14 mouse cellular contexts compared by ENCODE assay signal in the genomic region with DNA sequence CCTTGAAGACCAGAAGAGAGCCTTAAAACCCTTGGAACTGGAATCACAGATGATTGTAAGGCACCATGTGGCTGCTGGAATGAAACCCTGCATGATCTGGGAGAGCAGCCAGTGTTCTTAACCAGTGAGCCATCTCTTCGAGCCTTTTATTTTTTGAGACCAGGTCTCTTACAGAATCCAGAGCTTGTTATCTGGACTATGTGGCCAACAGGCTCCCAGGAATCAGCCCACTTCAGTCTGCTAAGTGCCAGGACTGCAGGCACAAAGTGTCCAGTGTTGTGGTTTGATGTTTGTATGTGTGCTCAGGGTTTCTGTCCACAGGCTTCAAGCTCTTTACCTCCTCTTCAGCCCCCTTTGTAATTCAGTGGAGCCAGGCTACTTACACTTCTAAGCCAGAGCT. TPM values are rescaled to one million over a fixed set of nuclear protein-coding genes. Genes with fewer than 3 reads are reported as not detected.
DNase-seq lines count a peak whose midpoint lies in the region; ATAC-seq and TF ChIP-seq lines count a peak whose summit lies in the region.
"Had no signal": no experiment of that assay in that cellular context is flagged by ENCODE, and none has a peak within 500 bp of the region (broad histone marks: within the 10 kb centered on the region; RNA-seq: fewer than 3 reads in every experiment).

No protein-coding gene starts in this region.

- no peak overlapping the region for H3K9ac ChIP-seq in heart, embryonic 11.5 days (ENCODE audit: low read depth, low read length)
- no peak overlapping the region for H3K9ac ChIP-seq in lung, postnatal 0 days (replicated peaks; ENCODE audit: low read depth)
- H3K9ac ChIP-seq in liver, embryonic 11.5 days (ENCODE audit: low read depth, low read length), result no peak overlapping the region
- H3K9ac ChIP-seq: hindbrain, embryonic 13.5 days; stomach, embryonic 15.5 days had no signal

- no peak for ATAC-seq in heart, embryonic 11.5 days (replicated peaks; ENCODE audit: insufficient number of reproducible peaks, low FRiP score, low TSS enrichment)
- ATAC-seq in lung, postnatal 0 days, result peak; percentile 95
- no peak for ATAC-seq in liver, embryonic 11.5 days (replicated peaks; ENCODE audit: low FRiP score)
- ATAC-seq: Patski had no signal

- H3K4me2 ChIP-seq in heart, embryonic 11.5 days, result no peak overlapping the region
- H3K4me2 ChIP-seq in lung, postnatal 0 days (replicated peaks; ENCODE audit: low read depth, low read length), result no peak overlapping the region
- no peak overlapping the region for H3K4me2 ChIP-seq in liver, embryonic 11.5 days
- H3K4me2 ChIP-seq: hindbrain, embryonic 13.5 days; stomach, embryonic 15.5 days had no signal

- H3K27ac ChIP-seq in heart, embryonic 10.5 days, result no peak overlapping the region
- peak overlapping the region; percentile 24 for H3K27ac ChIP-seq in heart, embryonic 11.5 days (ENCODE audit: low read depth, low read length)
- H3K27ac ChIP-seq in lung, postnatal 0 days (ENCODE audit: low read length), result peak overlapping the region; percentile 62
- no peak overlapping the region for H3K27ac ChIP-seq in liver, embryonic 11.5 days (ENCODE audit: low read depth, low read length)
- H3K27ac ChIP-seq: hindbrain, embryonic 13.5 days; stomach, embryonic 15.5 days had no signal

- H3K36me3 ChIP-seq in heart, embryonic 10.5 days, result peaks cover 81% of the 10 kb centered on the region
- H3K36me3 ChIP-seq in heart, embryonic 11.5 days (ENCODE audit: control insufficient read depth, insufficient read depth, low read length), result peaks cover 11% of the 10 kb centered on the region
- H3K36me3 ChIP-seq in lung, postnatal 0 days (ENCODE audit: insufficient read depth, low read length), result peaks cover 23% of the 10 kb centered on the region; the same call in 1 of the 2 replicates
- peaks cover 8% of the 10 kb centered on the region; the same call in 1 of the 2 replicates for H3K36me3 ChIP-seq in liver, embryonic 11.5 days (ENCODE audit: control insufficient read depth, insufficient read depth, low read length)

- no peak overlapping the region for H3K4me3 ChIP-seq in heart, embryonic 10.5 days
- H3K4me3 ChIP-seq in heart, embryonic 11.5 days (ENCODE audit: low read depth, low read length), result no peak overlapping the region
- H3K4me3 ChIP-seq in lung, postnatal 0 days (ENCODE audit: low read depth, low read length), result no peak overlapping the region
- no peak overlapping the region for H3K4me3 ChIP-seq in liver, embryonic 11.5 days (ENCODE audit: low read depth, low read length)
- H3K4me3 ChIP-seq: hindbrain, embryonic 13.5 days; stomach, embryonic 15.5 days had no signal

- no peak for TF ChIP-seq CTCF in lung, postnatal 0 days (IDR thresholded peaks at IDR 0.05)

- peaks cover 4% of the 10 kb centered on the region; the same call in 1 of the 2 replicates for H3K4me1 ChIP-seq in heart, embryonic 10.5 days
- H3K4me1 ChIP-seq in heart, embryonic 11.5 days (ENCODE audit: control insufficient read depth, insufficient read depth, low read length), result 0 out of 2 replicates have a peak, but pooled peaks cover 3% of the 10 kb centered on the region
- H3K4me1 ChIP-seq in lung, postnatal 0 days (ENCODE audit: insufficient read depth, low read depth, low read length), result no peaks in the 10 kb centered on the region
- H3K4me1 ChIP-seq in liver, embryonic 11.5 days (replicated peaks; ENCODE audit: control insufficient read depth, insufficient read depth, low read length), result no peaks in the 10 kb centered on the region
- H3K4me1 ChIP-seq: hindbrain, embryonic 13.5 days; stomach, embryonic 15.5 days had no signal

- DNase-seq in heart, adult 11 months, result peak; percentile 96
- no peak for DNase-seq in heart, embryonic 10.5 days (ENCODE audit: low spot score)
- peak; percentile 52 for DNase-seq in cerebellum, adult 11-12 months
- DNase-seq in lung, postnatal 0 days (ENCODE audit: low spot score), result peak; percentile 78
- no peak for DNase-seq in liver, embryonic 11.5 days (ENCODE audit: low spot score)
- no peak for DNase-seq in B cell, adult 2 months
- no peak for DNase-seq in spleen, postnatal 4 days (ENCODE audit: low spot score in 2 of 2)
- DNase-seq: adrenal gland, postnatal 25 days; kidney, postnatal 36 days; right cerebral cortex, adult 18-20 months had no signal

- TF ChIP-seq EP300 in lung, postnatal 0 days (IDR thresholded peaks at IDR 0.05), result peak; percentile 67

- no peaks in the 10 kb centered on the region for H3K9me3 ChIP-seq in heart, embryonic 10.5 days
- no peaks in the 10 kb centered on the region for H3K9me3 ChIP-seq in heart, embryonic 11.5 days (replicated peaks; ENCODE audit: control insufficient read depth, low read length)
- H3K9me3 ChIP-seq in lung, postnatal 0 days (ENCODE audit: low read length), result no peaks in the 10 kb centered on the region
- H3K9me3 ChIP-seq in liver, embryonic 11.5 days (ENCODE audit: control insufficient read depth, low read length), result no peaks in the 10 kb centered on the region
- H3K9me3 ChIP-seq: hindbrain, embryonic 13.5 days; stomach, embryonic 15.5 days had no signal

- no peaks in the 10 kb centered on the region for H3K27me3 ChIP-seq in heart, embryonic 10.5 days (ENCODE audit: insufficient read depth, poor library complexity, severe bottlenecking)
- H3K27me3 ChIP-seq in heart, embryonic 11.5 days (ENCODE audit: control insufficient read depth, insufficient read depth, low read length), result no peaks in the 10 kb centered on the region
- H3K27me3 ChIP-seq in lung, postnatal 0 days (replicated peaks; ENCODE audit: insufficient read depth, low read length), result no peaks in the 10 kb centered on the region
- no peaks in the 10 kb centered on the region for H3K27me3 ChIP-seq in liver, embryonic 11.5 days (replicated peaks; ENCODE audit: control insufficient read depth, insufficient read depth, low read length)
- H3K27me3 ChIP-seq: hindbrain, embryonic 13.5 days; Patski; stomach, embryonic 15.5 days had no signal

- WGBS in heart, embryonic 10.5 days, result 51% methylated on average over 1 of the region's 1 CpGs
- WGBS in heart, embryonic 11.5 days (ENCODE audit: insufficient replicate concordance), result 39% methylated on average over 1 of the region's 1 CpGs
- WGBS in lung, postnatal 0 days, result 50% methylated on average over 1 of the region's 1 CpGs
- 78% methylated on average over 1 of the region's 1 CpGs for WGBS in liver, embryonic 11.5 days

RNA-seq across cellular contexts. Expression of a gene that starts 34.0 kb away (rescaled TPM):
- 45.6 and 48.5 TPM in 2 replicates for polyA plus RNA-seq in heart, embryonic 10.5 days (2016; fragmentation: Nextera tagmentation; extraction: Ambion mirVana)
- 37.8 and 40.1 TPM in 2 replicates for polyA plus RNA-seq in heart, embryonic 11.5 days (2014; fragmentation: Nextera tagmentation; extraction: Ambion mirVana)
- 19.8 and 21.2 TPM in 2 replicates for polyA plus RNA-seq in lung, postnatal 0 days (2015; fragmentation: Nextera tagmentation; extraction: Ambion mirVana)
- 49.2 and 61.3 TPM in 2 replicates for polyA plus RNA-seq in liver, embryonic 11.5 days (2014; fragmentation: Nextera tagmentation; extraction: Ambion mirVana)

Comparison
In these comparisons a context has a peak if more than half of its experiments do, and no peak if none do; other contexts are left out.
1. DNase-seq: peak in heart, adult 11 months (single experiment), cerebellum, adult 11-12 months (single experiment) and lung, postnatal 0 days (single experiment); none in heart, embryonic 10.5 days (single experiment), liver, embryonic 11.5 days (single experiment), B cell, adult 2 months (0 of 2) and spleen, postnatal 4 days (0 of 2).
2. H3K27ac ChIP-seq: peak in heart, embryonic 11.5 days (single experiment) and lung, postnatal 0 days (single experiment); none in heart, embryonic 10.5 days (single experiment) and liver, embryonic 11.5 days (single experiment).